Mouse (Mus musculus) adrenal gland, postnatal 25 days (tissue): ENCODE measurements around the gene Gm5788. TPM values are rescaled to one million over a fixed set of nuclear protein-coding genes. Genes with fewer than 3 reads are reported as not detected.
"Not testable (repeated sequence)": the region's sequence is repeated elsewhere in the genome, so short reads cannot be mapped to it uniquely, and the experiment has no call there.

ENCODE experiments used
- DNase-seq: peaks from one replicate; pipeline ENCODE4 v3.0.0; 2021; ENCODE audit warnings: mixed read lengths
- long read RNA-seq: library from polyadenylated mRNA; stranded (forward); transcript quantifications from one replicate; pipeline ENCODE4 v2.0.0, GENCODE M21; 2021
- total RNA-seq: library from RNA; stranded (reverse); gene quantifications from 2 replicates; pipeline ENCODE4 v1.2.3, GENCODE M21; 2021

Gene Gm5788
- total RNA-seq, result not detected in 2 replicates
- long read RNA-seq, result 0 reads

- DNase-seq, result not testable (repeated sequence)
These were observed at the start of gene Gm5788 for GRCm38 (mm10) chr12:87494421-87494820. Gene Gm5788 (plus strand): TSS chr12:87494721.

GRCm38 (mm10) chr12:87449456-87449855 is 45.1 kb upstream of the Gm5788 start:
- DNase-seq, result no peak

- DNase-seq, result no peak
These were observed 29.7 kb upstream of the Gm5788 start for GRCm38 (mm10) chr12:87464678-87465297.

GRCm38 (mm10) chr12:87470263-87471136 is 24.0 kb upstream of the Gm5788 start:
- no peak for DNase-seq

GRCm38 (mm10) chr12:87471421-87471963 is 23.0 kb upstream of the Gm5788 start:
- no peak for DNase-seq

GRCm38 (mm10) chr12:87471964-87472786 is 22.3 kb upstream of the Gm5788 start, which contains the start of gene Snw1:
Gene Snw1 (minus strand): TSS chr12:87472274.
- peak; percentile 94 for DNase-seq

- DNase-seq, result no peak
These were observed 19.8 kb upstream of the Gm5788 start for GRCm38 (mm10) chr12:87474756-87475155.

- DNase-seq, result not testable (repeated sequence)
These were observed 12.0 kb upstream of the Gm5788 start for GRCm38 (mm10) chr12:87482482-87482881.

GRCm38 (mm10) chr12:87488683-87489082 is 5.8 kb upstream of the Gm5788 start:
- DNase-seq, result not testable (repeated sequence)

- DNase-seq, result not testable (repeated sequence)
These were observed 19.5 kb downstream of the Gm5788 start, which contains the start of gene Gm8300 for GRCm38 (mm10) chr12:87514016-87514415. Gene Gm8300 (plus strand): TSS chr12:87514316.

GRCm38 (mm10) chr12:87519616-87520015 is 25.1 kb downstream of the Gm5788 start:
- not testable (repeated sequence) for DNase-seq

GRCm38 (mm10) chr12:87543927-87544326 is 49.4 kb downstream of the Gm5788 start:
- no peak for DNase-seq

Other genes with a start within 250 kb of the Gm5788 start
- 36.4 and 36.7 TPM in 2 replicates for gene Vipas39, start 228.5 kb upstream of the Gm5788 start, total RNA-seq
- 166 and 209 TPM in 2 replicates for gene Ahsa1, start 228.2 kb upstream of the Gm5788 start, total RNA-seq
- not detected in 2 replicates for gene Ism2, start 195.0 kb upstream of the Gm5788 start, total RNA-seq
- 214 and 293 TPM in 2 replicates for gene Sptlc2, start 106.4 kb upstream of the Gm5788 start, total RNA-seq
- 146 and 153 TPM in 2 replicates for gene Slirp, start 50.8 kb upstream of the Gm5788 start, total RNA-seq
- 20.4 and 23.6 TPM in 2 replicates for gene Alkbh1, start 50.7 kb upstream of the Gm5788 start, total RNA-seq
- 67.9 and 83.8 TPM in 2 replicates for gene Snw1, start 22.4 kb upstream of the Gm5788 start, total RNA-seq
- gene Gm8300, start 19.6 kb downstream of the Gm5788 start, total RNA-seq, result not detected in 2 replicates
- gene Oog1, start 108.0 kb downstream of the Gm5788 start, total RNA-seq, result not detected in 2 replicates
- gene Gm4027, start 124.1 kb downstream of the Gm5788 start, total RNA-seq, result not detected in 2 replicates
- gene Gm16381, start 149.9 kb downstream of the Gm5788 start, total RNA-seq, result not detected in 2 replicates